26 mouse cellular contexts compared by ENCODE assay signal in genomic region chr3:14808211-14808610, GRCm38 (mm10). TPM values are rescaled to one million over a fixed set of nuclear protein-coding genes. Genes with fewer than 3 reads are reported as not detected.
DNase-seq lines count a peak whose midpoint lies in the region; ATAC-seq and TF ChIP-seq lines count a peak whose summit lies in the region.
"Had no signal": no experiment of that assay in that cellular context is flagged by ENCODE, and none has a peak within 500 bp of the region (broad histone marks: within the 10 kb centered on the region; RNA-seq: fewer than 3 reads in every experiment).

TSS of gene Car1 (minus strand) at chr3:14808368.

- peak; percentile 66 for ATAC-seq in erythroblast, adult 5-6 weeks (replicated peaks; ENCODE audit: low FRiP score, poor library complexity, severe bottlenecking)
- peak; percentile 92 for ATAC-seq in liver, embryonic 13.5 days (ENCODE audit: low read depth)
- peak; percentile 95 for ATAC-seq in megakaryocyte-erythroid progenitor cell, adult 5-6 weeks (replicated peaks; ENCODE audit: low FRiP score, low TSS enrichment, poor library complexity, severe bottlenecking)
- no peak for ATAC-seq in kidney, embryonic 16.5 days (ENCODE audit: low FRiP score, low TSS enrichment)
- ATAC-seq: activated CD4-positive, CD25-positive, alpha-beta regulatory T cell, adult 4 months; forebrain, embryonic 13.5 days had no signal

- H3K9ac ChIP-seq in liver, embryonic 13.5 days: no peak within 1 kb of the TSS
- no peak within 1 kb of the TSS for H3K9ac ChIP-seq in kidney, embryonic 16.5 days (replicated peaks; ENCODE audit: low read length)
- H3K9ac ChIP-seq: embryonic facial prominence, embryonic 15.5 days; forebrain, embryonic 13.5 days; stomach, embryonic 15.5 days had no signal

- WGBS in bone marrow, adult 2 months: 74% methylated on average over 1 of the region's 1 CpGs
- WGBS in liver, embryonic 13.5 days (ENCODE audit: insufficient replicate concordance): 48% methylated on average over 1 of the region's 1 CpGs
- 89% methylated on average over 1 of the region's 1 CpGs for WGBS in kidney, embryonic 16.5 days

- H3K4me1 ChIP-seq in bone marrow, adult 2 months (ENCODE audit: control insufficient read depth, insufficient read depth, low read length): no peaks in the 10 kb centered on the region
- no peaks in the 10 kb centered on the region for H3K4me1 ChIP-seq in liver, embryonic 13.5 days (replicated peaks)
- no peaks in the 10 kb centered on the region for H3K4me1 ChIP-seq in kidney, embryonic 16.5 days (ENCODE audit: insufficient read depth, low read length)
- H3K4me1 ChIP-seq: embryonic facial prominence, embryonic 15.5 days; forebrain, embryonic 13.5 days; midbrain, embryonic 10.5 days; stomach, embryonic 15.5 days had no signal

- no peak within 1 kb of the TSS for H3K27ac ChIP-seq in bone marrow, adult 2 months (ENCODE audit: control insufficient read depth, insufficient read depth, low read depth, low read length, poor library complexity)
- H3K27ac ChIP-seq in liver, embryonic 13.5 days: no peak within 1 kb of the TSS
- H3K27ac ChIP-seq in kidney, embryonic 16.5 days (ENCODE audit: low read length): no peak within 1 kb of the TSS
- H3K27ac ChIP-seq: embryonic facial prominence, embryonic 15.5 days; forebrain, embryonic 13.5 days; left cerebral cortex, adult 2 months; midbrain, embryonic 10.5 days; stomach, embryonic 15.5 days had no signal

- peak; percentile 19 for DNase-seq in liver, embryonic 13.5 days
- no peak for DNase-seq in frontal cortex, postnatal 10 days (ENCODE audit: low spot score in 2 of 2)
- DNase-seq in heart, adult 8-10 months (ENCODE audit: low spot score): no peak
- DNase-seq: adrenal gland, postnatal 10 days; cerebellum, adult 11-12 months; cerebellum, postnatal 14 days; gastrocnemius, postnatal 36 days; kidney, adult 2 months; kidney, postnatal 36 days; lung, adult 2 months; retina, postnatal 1 day; right cerebral cortex, postnatal 4 days; thymus, adult 2 months had no signal

- H3K9me3 ChIP-seq in liver, embryonic 13.5 days (replicated peaks): no peaks in the 10 kb centered on the region
- H3K9me3 ChIP-seq in kidney, embryonic 16.5 days (ENCODE audit: low read length): no peaks in the 10 kb centered on the region
- H3K9me3 ChIP-seq: embryonic facial prominence, embryonic 15.5 days; forebrain, embryonic 13.5 days; midbrain, embryonic 10.5 days; stomach, embryonic 15.5 days had no signal

- TF ChIP-seq CTCF in bone marrow, adult 2 months (IDR thresholded peaks at IDR 0.05; ENCODE audit: control insufficient read depth, insufficient read depth, low read length): no peak

- H3K4me3 ChIP-seq in bone marrow, adult 2 months (replicated peaks; ENCODE audit: control insufficient read depth, low read depth, low read length): peak within 1 kb of the TSS; percentile 36
- no peak within 1 kb of the TSS for H3K4me3 ChIP-seq in liver, embryonic 13.5 days (replicated peaks)
- H3K4me3 ChIP-seq in kidney, embryonic 16.5 days (ENCODE audit: low read length): no peak within 1 kb of the TSS
- H3K4me3 ChIP-seq: embryonic facial prominence, embryonic 15.5 days; forebrain, embryonic 13.5 days; left cerebral cortex, adult 2 months; midbrain, embryonic 10.5 days; stomach, embryonic 15.5 days had no signal

- no peak for TF ChIP-seq POLR2A in bone marrow, adult 2 months (IDR thresholded peaks at IDR 0.05; ENCODE audit: borderline replicate concordance, control insufficient read depth, low read depth, low read length)

- no peaks in the 10 kb centered on the region for H3K27me3 ChIP-seq in liver, embryonic 13.5 days
- H3K27me3 ChIP-seq in kidney, embryonic 16.5 days (ENCODE audit: insufficient read depth, low read length): no peaks in the 10 kb centered on the region
- H3K27me3 ChIP-seq: embryonic facial prominence, embryonic 15.5 days; forebrain, embryonic 13.5 days; stomach, embryonic 15.5 days had no signal

- no peak within 1 kb of the TSS for H3K4me2 ChIP-seq in liver, embryonic 13.5 days
- no peak within 1 kb of the TSS for H3K4me2 ChIP-seq in kidney, embryonic 16.5 days (replicated peaks; ENCODE audit: low read depth, low read length)
- H3K4me2 ChIP-seq: embryonic facial prominence, embryonic 15.5 days; forebrain, embryonic 13.5 days; stomach, embryonic 15.5 days had no signal

- no peaks in the 10 kb centered on the region for H3K36me3 ChIP-seq in liver, embryonic 13.5 days
- H3K36me3 ChIP-seq in kidney, embryonic 16.5 days (ENCODE audit: insufficient read depth, low read length): no peaks in the 10 kb centered on the region
- H3K36me3 ChIP-seq: embryonic facial prominence, embryonic 15.5 days; midbrain, embryonic 10.5 days; stomach, embryonic 15.5 days had no signal

RNA-seq across cellular contexts. Expression of gene Car1, which starts in this region (rescaled TPM):
- polyA plus RNA-seq in bone marrow, adult 2 months (2011; ENCODE audit: insufficient read depth, insufficient read length, low replicate concordance, missing spikeins): 129 and 259 TPM in 2 replicates
- 476 and 585 TPM in 2 replicates for total RNA-seq in erythroblast, adult 5-6 weeks (2015; ENCODE audit: low replicate concordance)
- total RNA-seq in erythroblast, adult 5-6 weeks (2017; ENCODE audit: low replicate concordance): 125 and 171 TPM in 2 replicates
- 29.0 and 34.3 TPM in 2 replicates for polyA plus RNA-seq in liver, embryonic 13.5 days (2015; fragmentation: Nextera tagmentation; extraction: Ambion mirVana)
- total RNA-seq in megakaryocyte-erythroid progenitor cell, adult 5-6 weeks (2014; fragmentation: Nextera tagmentation): 4,691 and 4,861 TPM in 2 replicates
- total RNA-seq in megakaryocyte-erythroid progenitor cell, adult 5-6 weeks (2017): 2,707 and 3,284 TPM in 2 replicates
- polyA plus RNA-seq in kidney, embryonic 16.5 days (2015; fragmentation: Nextera tagmentation; extraction: Ambion mirVana): 0.22 TPM in 1 of 2 replicates, not detected in the other
- not detected for total RNA-seq in heart, adult 8-10 months (2022)
- total RNA-seq: left cerebral cortex, adult 2 months had no signal
- polyA plus RNA-seq: brain, embryonic 14.5 days; forebrain, embryonic 13.5 days; heart, embryonic 16.5 days; hindbrain, embryonic 11.5 days; midbrain, embryonic 10.5 days had no signal

Comparison
In these comparisons a context has a peak if more than half of its experiments do, and no peak if none do; other contexts are left out.
1. RNA of gene Car1 (total RNA-seq): 2,707 to 4,861 TPM in megakaryocyte-erythroid progenitor cell, adult 5-6 weeks and 125 to 585 TPM in erythroblast, adult 5-6 weeks; not detected in heart, adult 8-10 months; every median in the first group is over 100 times any median in the second.
2. RNA of gene Car1 (total RNA-seq): 2,707 to 4,861 TPM in megakaryocyte-erythroid progenitor cell, adult 5-6 weeks; 125 to 585 TPM in erythroblast, adult 5-6 weeks; every median in the first group is over 4 times any median in the second.
3. RNA of gene Car1 (polyA plus RNA-seq): 129 to 259 TPM in bone marrow, adult 2 months and 29.0 to 34.3 TPM in liver, embryonic 13.5 days; 0.22 TPM in kidney, embryonic 16.5 days; every median in the first group is over 10 times any median in the second.